Mouse (Mus musculus): ENCODE data around the gene Dnpep. TPM values are rescaled to one million over a fixed set of nuclear protein-coding genes. Genes with fewer than 3 reads are reported as not detected.
A peak's percentile ranks its signal among the peaks of the same experiment; 100 is the strongest.

Gene Dnpep
- polyA plus RNA-seq, 1 experiment from 2014 or later, result 126 TPM

DNA sequence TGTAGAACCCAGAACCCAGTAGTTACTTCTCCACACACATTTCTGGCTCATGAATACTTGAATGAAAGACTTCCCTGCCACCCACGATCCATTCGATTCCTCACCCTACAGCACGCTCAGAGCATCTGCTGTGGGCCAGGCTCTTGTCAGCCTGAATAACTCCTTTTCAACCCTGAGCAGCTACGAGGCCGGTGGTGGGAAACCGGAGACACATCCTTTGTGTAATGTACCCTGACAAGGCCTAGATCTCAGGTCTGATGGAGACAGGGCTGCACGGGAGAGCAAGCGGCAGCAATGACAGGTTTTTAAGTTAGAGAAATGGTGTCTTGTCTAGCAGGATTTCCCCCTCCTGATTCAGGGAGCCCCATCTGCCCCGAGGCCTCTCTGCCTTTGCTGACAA is 21.5 kb upstream of the Dnpep start:
- no peak for ATAC-seq (ENCODE audit: insufficient number of reproducible peaks, insufficient read depth, low FRiP score, low read depth)
- Histone ChIP-seq H3K9ac (replicated peaks; ENCODE audit: low read depth, low read length) (no peak overlapping the region), H3K9me3 (ENCODE audit: control insufficient read depth, low read depth, low read length) (no peaks in the 10 kb centered on the region), H3K4me2 (replicated peaks; ENCODE audit: low read depth, low read length) (no peak overlapping the region), H3K4me3 (ENCODE audit: low read depth, low read length) (no peak overlapping the region), H3K27me3 (ENCODE audit: control insufficient read depth, insufficient read depth, low read length) (no peaks in the 10 kb centered on the region), H3K36me3 (ENCODE audit: control insufficient read depth, insufficient read depth, low read length) (no peaks in the 10 kb centered on the region), H3K27ac (ENCODE audit: low read length) (no peak overlapping the region), H3K4me1 (ENCODE audit: control insufficient read depth, insufficient read depth, low read length) (peaks cover 34% of the 10 kb centered on the region)
- 28% methylated on average over 9 of the region's 9 CpGs for WGBS

DNA sequence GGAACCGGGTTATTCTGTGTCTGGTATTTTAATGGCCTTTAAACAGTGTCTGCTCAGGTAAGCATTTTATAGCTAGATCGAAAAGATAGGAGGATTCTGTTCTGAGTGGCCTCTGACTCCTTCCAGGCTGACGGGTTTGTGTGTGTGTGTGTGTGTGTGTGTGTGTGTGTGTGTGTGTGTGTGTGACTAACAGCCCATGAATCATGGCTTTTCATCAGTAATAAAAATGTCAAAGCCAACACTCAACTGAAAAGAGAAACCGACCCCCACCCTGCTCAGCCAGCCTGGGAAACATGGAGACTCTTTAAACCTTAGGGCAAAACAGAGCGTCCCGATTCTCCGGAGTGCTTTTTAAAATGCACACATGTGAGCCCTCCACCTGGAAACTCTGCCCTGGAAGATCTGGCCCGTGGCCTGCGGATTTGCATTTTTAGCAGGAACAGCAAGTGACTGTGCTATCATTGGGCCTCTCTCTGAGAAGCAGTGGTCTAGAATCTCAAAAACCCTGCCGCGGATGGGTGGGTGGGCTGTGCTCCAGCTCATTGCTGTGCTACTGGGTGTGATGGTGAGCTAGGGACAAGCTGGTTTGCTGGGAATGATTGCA is 20.4 kb upstream of the Dnpep start:
- H3K9ac ChIP-seq (replicated peaks; ENCODE audit: low read depth, low read length), result no peak overlapping the region; the same call in 1 of the 2 replicates
- H3K27ac ChIP-seq (ENCODE audit: low read length), result peak overlapping the region; percentile 67; the same call in 1 of the 2 replicates
- H3K9me3 ChIP-seq (ENCODE audit: control insufficient read depth, low read depth, low read length), result no peaks in the 10 kb centered on the region
- H3K4me1 ChIP-seq (ENCODE audit: control insufficient read depth, insufficient read depth, low read length), result peaks cover 28% of the 10 kb centered on the region
- peak; percentile 68; the same call in 1 of the 2 replicates for ATAC-seq (ENCODE audit: insufficient number of reproducible peaks, insufficient read depth, low FRiP score, low read depth)
- no peak overlapping the region for H3K4me3 ChIP-seq (ENCODE audit: low read depth, low read length)
- H3K4me2 ChIP-seq (replicated peaks; ENCODE audit: low read depth, low read length), result no peak overlapping the region
- H3K27me3 ChIP-seq (ENCODE audit: control insufficient read depth, insufficient read depth, low read length), result no peaks in the 10 kb centered on the region
- 7% methylated on average over 11 of the region's 11 CpGs for WGBS
- H3K36me3 ChIP-seq (ENCODE audit: control insufficient read depth, insufficient read depth, low read length), result no peaks in the 10 kb centered on the region

DNA sequence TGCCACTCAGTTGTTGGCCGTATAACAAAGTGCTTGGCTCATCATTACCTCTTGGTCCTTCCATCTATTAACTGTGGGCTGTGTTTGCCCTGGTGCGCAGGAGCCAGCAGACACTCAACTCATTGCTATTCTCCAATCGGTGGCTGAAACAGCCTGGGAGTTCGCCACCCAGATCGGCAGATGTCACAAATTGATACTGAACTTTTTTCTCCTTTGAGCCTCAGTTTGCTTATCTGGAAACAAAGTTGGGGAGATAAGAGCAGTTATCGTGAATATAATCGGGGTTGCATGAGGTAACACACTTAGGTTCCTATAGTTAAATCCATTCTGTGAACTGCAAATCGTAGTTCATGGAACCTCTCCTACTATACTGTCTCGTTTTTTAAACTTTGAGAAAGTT is 19.3 kb upstream of the Dnpep start:
- ATAC-seq (ENCODE audit: insufficient number of reproducible peaks, insufficient read depth, low FRiP score, low read depth), result no peak
- H3K4me3 ChIP-seq (ENCODE audit: low read depth, low read length), result no peak overlapping the region
- H3K9me3 ChIP-seq (ENCODE audit: control insufficient read depth, low read depth, low read length), result no peaks in the 10 kb centered on the region
- no peak overlapping the region for H3K27ac ChIP-seq (ENCODE audit: low read length)
- H3K36me3 ChIP-seq (ENCODE audit: control insufficient read depth, insufficient read depth, low read length), result no peaks in the 10 kb centered on the region
- H3K27me3 ChIP-seq (ENCODE audit: control insufficient read depth, insufficient read depth, low read length), result no peaks in the 10 kb centered on the region
- H3K9ac ChIP-seq (replicated peaks; ENCODE audit: low read depth, low read length), result no peak overlapping the region
- H3K4me2 ChIP-seq (replicated peaks; ENCODE audit: low read depth, low read length), result no peak overlapping the region
- H3K4me1 ChIP-seq (ENCODE audit: control insufficient read depth, insufficient read depth, low read length), result peaks cover 28% of the 10 kb centered on the region
- WGBS, result 45% methylated on average over 9 of the region's 9 CpGs

DNA sequence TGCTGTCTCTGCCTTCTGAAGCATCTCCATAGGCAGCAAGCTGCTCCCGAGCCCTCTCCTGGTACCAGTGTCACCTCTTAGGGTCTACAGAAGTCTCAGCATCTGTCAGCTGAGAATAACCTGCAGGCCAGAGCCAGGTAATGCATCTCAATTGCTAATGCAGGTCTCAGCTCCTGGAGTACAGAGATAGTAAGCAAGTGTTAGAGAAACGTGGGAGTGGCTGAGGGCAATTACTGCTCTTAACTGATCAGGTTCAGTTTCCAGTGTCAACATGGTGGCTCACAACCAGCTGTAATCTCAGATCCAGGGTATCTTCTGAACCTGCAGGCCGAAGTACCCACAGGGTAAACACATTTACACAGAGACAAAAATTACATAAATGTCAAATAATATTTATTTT is 18.7 kb upstream of the Dnpep start:
- Histone ChIP-seq H3K4me2 (replicated peaks; ENCODE audit: low read depth, low read length) (no peak overlapping the region), H3K9me3 (ENCODE audit: control insufficient read depth, low read depth, low read length) (no peaks in the 10 kb centered on the region), H3K27ac (ENCODE audit: low read length) (no peak overlapping the region), H3K4me1 (ENCODE audit: control insufficient read depth, insufficient read depth, low read length) (peaks cover 28% of the 10 kb centered on the region), H3K4me3 (ENCODE audit: low read depth, low read length) (no peak overlapping the region), H3K36me3 (ENCODE audit: control insufficient read depth, insufficient read depth, low read length) (no peaks in the 10 kb centered on the region), H3K27me3 (ENCODE audit: control insufficient read depth, insufficient read depth, low read length) (no peaks in the 10 kb centered on the region), H3K9ac (replicated peaks; ENCODE audit: low read depth, low read length) (no peak overlapping the region)
- ATAC-seq (ENCODE audit: insufficient number of reproducible peaks, insufficient read depth, low FRiP score, low read depth), result no peak
- WGBS, result 47% methylated on average over 3 of the region's 3 CpGs

- H3K9ac ChIP-seq (replicated peaks; ENCODE audit: low read depth, low read length), result no peak overlapping the region
- no peak overlapping the region for H3K27ac ChIP-seq (ENCODE audit: low read length)
- H3K36me3 ChIP-seq (ENCODE audit: control insufficient read depth, insufficient read depth, low read length), result no peaks in the 10 kb centered on the region
- peaks cover 2% of the 10 kb centered on the region; the same call in 1 of the 2 replicates for H3K4me1 ChIP-seq (ENCODE audit: control insufficient read depth, insufficient read depth, low read length)
- H3K27me3 ChIP-seq (ENCODE audit: control insufficient read depth, insufficient read depth, low read length), result no peaks in the 10 kb centered on the region
- WGBS, result 63% methylated on average over 1 of the region's 1 CpGs
- no peak for ATAC-seq (ENCODE audit: insufficient number of reproducible peaks, insufficient read depth, low FRiP score, low read depth)
- H3K4me3 ChIP-seq (ENCODE audit: low read depth, low read length), result no peak overlapping the region
- no peak overlapping the region for H3K4me2 ChIP-seq (replicated peaks; ENCODE audit: low read depth, low read length)
- peaks cover 4% of the 10 kb centered on the region; the same call in 1 of the 2 replicates for H3K9me3 ChIP-seq (ENCODE audit: control insufficient read depth, low read depth, low read length)
Observed at GRCm38 (mm10) chr1:75331271-75331670, 13.5 kb upstream of the Dnpep start.

DNA sequence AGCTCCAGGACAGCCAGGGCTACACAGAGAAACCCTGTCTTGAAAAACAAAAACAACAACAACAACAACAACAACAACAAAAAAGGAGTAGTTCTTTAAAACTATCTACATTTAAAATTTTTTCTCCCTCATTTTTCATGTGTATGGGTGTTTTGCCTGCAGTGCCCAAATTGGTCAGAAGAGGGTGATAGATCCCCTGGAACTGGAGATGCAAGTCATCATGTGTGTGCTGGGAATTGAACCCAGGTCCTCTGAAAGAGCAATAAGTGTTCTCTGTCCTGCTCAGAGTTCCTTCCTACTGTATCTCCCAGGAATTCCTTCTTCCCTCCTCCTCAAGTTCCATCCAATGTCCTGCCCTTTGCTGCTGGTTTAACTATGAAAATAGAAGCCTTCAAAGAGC is 9.7 kb upstream of the Dnpep start:
- Histone ChIP-seq H3K4me2 (replicated peaks; ENCODE audit: low read depth, low read length) (no peak overlapping the region), H3K4me1 (ENCODE audit: control insufficient read depth, insufficient read depth, low read length) (no peaks in the 10 kb centered on the region), H3K9me3 (ENCODE audit: control insufficient read depth, low read depth, low read length) (peaks cover 4% of the 10 kb centered on the region; the same call in 1 of the 2 replicates), H3K36me3 (ENCODE audit: control insufficient read depth, insufficient read depth, low read length) (no peaks in the 10 kb centered on the region), H3K27ac (ENCODE audit: low read length) (no peak overlapping the region), H3K4me3 (ENCODE audit: low read depth, low read length) (no peak overlapping the region), H3K9ac (replicated peaks; ENCODE audit: low read depth, low read length) (no peak overlapping the region), H3K27me3 (ENCODE audit: control insufficient read depth, insufficient read depth, low read length) (no peaks in the 10 kb centered on the region)
- no peak for ATAC-seq (ENCODE audit: insufficient number of reproducible peaks, insufficient read depth, low FRiP score, low read depth)

GRCm38 (mm10) chr1:75319166-75319565 is 1.4 kb upstream of the Dnpep start:
- Histone ChIP-seq H3K4me1 (ENCODE audit: control insufficient read depth, insufficient read depth, low read length) (peaks cover 7% of the 10 kb centered on the region), H3K36me3 (ENCODE audit: control insufficient read depth, insufficient read depth, low read length) (peaks cover 10% of the 10 kb centered on the region), H3K9ac (replicated peaks; ENCODE audit: low read depth, low read length) (no peak overlapping the region), H3K27ac (ENCODE audit: low read length) (no peak overlapping the region), H3K27me3 (ENCODE audit: control insufficient read depth, insufficient read depth, low read length) (no peaks in the 10 kb centered on the region), H3K4me2 (replicated peaks; ENCODE audit: low read depth, low read length) (no peak overlapping the region), H3K4me3 (ENCODE audit: low read depth, low read length) (no peak overlapping the region), H3K9me3 (ENCODE audit: control insufficient read depth, low read depth, low read length) (no peaks in the 10 kb centered on the region)
- ATAC-seq (ENCODE audit: insufficient number of reproducible peaks, insufficient read depth, low FRiP score, low read depth), result no peak
- WGBS, result 73% methylated on average over 10 of the region's 10 CpGs

DNA sequence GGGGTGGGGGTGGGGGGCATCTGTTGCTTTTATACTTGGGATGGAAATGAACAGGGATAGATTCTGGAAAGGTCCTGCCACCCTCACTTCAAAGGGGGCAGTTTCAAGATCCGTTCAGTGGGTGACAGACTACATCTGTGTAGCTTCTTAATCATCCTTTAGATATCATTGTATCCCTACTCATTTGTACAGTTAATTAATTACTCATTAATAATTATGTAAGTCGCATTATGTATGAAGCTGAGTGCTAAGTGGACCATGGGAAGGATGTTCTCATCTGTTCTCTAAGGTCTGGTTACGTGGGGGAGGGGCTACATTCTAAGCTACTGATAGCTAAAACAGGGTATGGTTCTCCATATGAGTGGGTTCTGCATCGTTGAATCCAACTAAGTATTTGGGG is 946 bp upstream of the Dnpep start:
- Histone ChIP-seq H3K9ac (replicated peaks; ENCODE audit: low read depth, low read length) (no peak overlapping the region), H3K4me3 (ENCODE audit: low read depth, low read length) (no peak overlapping the region), H3K36me3 (ENCODE audit: control insufficient read depth, insufficient read depth, low read length) (peaks cover 14% of the 10 kb centered on the region), H3K27ac (ENCODE audit: low read length) (no peak overlapping the region), H3K4me2 (replicated peaks; ENCODE audit: low read depth, low read length) (no peak overlapping the region), H3K27me3 (ENCODE audit: control insufficient read depth, insufficient read depth, low read length) (no peaks in the 10 kb centered on the region), H3K9me3 (ENCODE audit: control insufficient read depth, low read depth, low read length) (no peaks in the 10 kb centered on the region), H3K4me1 (ENCODE audit: control insufficient read depth, insufficient read depth, low read length) (peaks cover 7% of the 10 kb centered on the region)
- no peak for ATAC-seq (ENCODE audit: insufficient number of reproducible peaks, insufficient read depth, low FRiP score, low read depth)
- WGBS, result 81% methylated on average over 4 of the region's 4 CpGs

DNA sequence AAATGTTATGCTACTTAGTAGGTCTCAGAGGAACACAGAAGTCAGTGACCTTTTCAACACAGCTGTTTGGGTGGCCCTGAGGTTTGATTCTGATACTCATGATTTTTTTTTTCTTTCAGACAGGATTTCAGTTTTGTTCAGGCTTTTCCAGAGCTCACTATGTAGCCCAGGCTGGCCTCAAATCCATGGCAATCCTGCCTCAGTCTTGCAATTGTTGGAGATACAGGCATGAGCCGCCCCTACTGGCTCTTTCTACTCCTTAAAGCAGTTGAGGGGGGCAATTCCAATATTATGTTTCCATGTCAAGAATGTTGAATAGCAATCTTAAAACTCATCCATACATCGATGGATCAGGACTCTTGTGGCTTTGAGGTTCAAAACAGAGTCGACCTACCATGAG is 511 bp upstream of the Dnpep start:
- Histone ChIP-seq H3K4me1 (ENCODE audit: control insufficient read depth, insufficient read depth, low read length) (peaks cover 7% of the 10 kb centered on the region), H3K36me3 (ENCODE audit: control insufficient read depth, insufficient read depth, low read length) (peaks cover 19% of the 10 kb centered on the region), H3K4me2 (replicated peaks; ENCODE audit: low read depth, low read length) (peak overlapping the region; percentile 31), H3K27me3 (ENCODE audit: control insufficient read depth, insufficient read depth, low read length) (no peaks in the 10 kb centered on the region), H3K9ac (replicated peaks; ENCODE audit: low read depth, low read length) (no peak overlapping the region), H3K9me3 (ENCODE audit: control insufficient read depth, low read depth, low read length) (no peaks in the 10 kb centered on the region), H3K4me3 (ENCODE audit: low read depth, low read length) (no peak overlapping the region; the same call in 1 of the 2 replicates), H3K27ac (ENCODE audit: low read length) (0 out of 2 replicates have a peak overlapping the region, but pooled peaks have one; percentile 28)
- WGBS, result 66% methylated on average over 3 of the region's 3 CpGs
- ATAC-seq (ENCODE audit: insufficient number of reproducible peaks, insufficient read depth, low FRiP score, low read depth), result no peak
